Mouse (Mus musculus): ENCODE results near the gene Clec12a. TPM values are rescaled to one million over a fixed set of nuclear protein-coding genes. Genes with fewer than 3 reads are reported as not detected.

Clec12a gene
- polyA plus RNA-seq, 1 experiment from 2014 or later: 0.88 TPM

GRCm38 (mm10) chr6:129365959-129366359, 23.5 kb downstream of the Clec12a start:
- 15% methylated on average over 6 of the region's 6 CpGs for WGBS
- peak; percentile 48 for ATAC-seq
- no peaks in the 10 kb centered on the region for H3K4me1 ChIP-seq (ENCODE audit: control insufficient read depth, insufficient read depth, low read length)
- no peaks in the 10 kb centered on the region for H3K9me3 ChIP-seq (ENCODE audit: control insufficient read depth, low read length)
- no peaks in the 10 kb centered on the region for H3K27me3 ChIP-seq (replicated peaks; ENCODE audit: control insufficient read depth, insufficient read depth, low read length)
- H3K9ac ChIP-seq (ENCODE audit: low read depth, low read length): no peak overlapping the region
- no peak overlapping the region for H3K27ac ChIP-seq (ENCODE audit: low read length)
- H3K4me3 ChIP-seq (ENCODE audit: low read length): no peak overlapping the region
- no peak overlapping the region for H3K4me2 ChIP-seq (ENCODE audit: low read depth, low read length)
- H3K36me3 ChIP-seq (ENCODE audit: control insufficient read depth, insufficient read depth, low read length): no peaks in the 10 kb centered on the region

GRCm38 (mm10) chr6:129369374-129370132, 27.1 kb downstream of the Clec12a start:
- Histone ChIP-seq H3K27me3 (replicated peaks; ENCODE audit: control insufficient read depth, insufficient read depth, low read length) (no peaks in the 10 kb centered on the region), H3K9me3 (ENCODE audit: control insufficient read depth, low read length) (no peaks in the 10 kb centered on the region), H3K4me2 (ENCODE audit: low read depth, low read length) (no peak overlapping the region), H3K27ac (ENCODE audit: low read length) (no peak overlapping the region), H3K4me3 (ENCODE audit: low read length) (no peak overlapping the region), H3K36me3 (ENCODE audit: control insufficient read depth, insufficient read depth, low read length) (no peaks in the 10 kb centered on the region), H3K9ac (ENCODE audit: low read depth, low read length) (no peak overlapping the region), H3K4me1 (ENCODE audit: control insufficient read depth, insufficient read depth, low read length) (no peaks in the 10 kb centered on the region)
- ATAC-seq: no peak
- 71% methylated on average over 7 of the region's 7 CpGs for WGBS

GRCm38 (mm10) chr6:129374937-129375471, 32.5 kb downstream of the Clec12a start:
- Histone ChIP-seq H3K4me2 (ENCODE audit: low read depth, low read length) (no peak overlapping the region), H3K4me1 (ENCODE audit: control insufficient read depth, insufficient read depth, low read length) (no peaks in the 10 kb centered on the region), H3K9ac (ENCODE audit: low read depth, low read length) (no peak overlapping the region), H3K9me3 (ENCODE audit: control insufficient read depth, low read length) (no peaks in the 10 kb centered on the region), H3K36me3 (ENCODE audit: control insufficient read depth, insufficient read depth, low read length) (no peaks in the 10 kb centered on the region), H3K27ac (ENCODE audit: low read length) (no peak overlapping the region), H3K27me3 (replicated peaks; ENCODE audit: control insufficient read depth, insufficient read depth, low read length) (no peaks in the 10 kb centered on the region), H3K4me3 (ENCODE audit: low read length) (no peak overlapping the region)
- ATAC-seq: peak; percentile 89
- 41% methylated on average over 2 of the region's 2 CpGs for WGBS

GRCm38 (mm10) chr6:129380454-129380853, 38.0 kb downstream of the Clec12a start:
- ATAC-seq: no peak
- H3K4me2 ChIP-seq (ENCODE audit: low read depth, low read length): no peak overlapping the region
- no peak overlapping the region for H3K9ac ChIP-seq (ENCODE audit: low read depth, low read length)
- 64% methylated on average over 4 of the region's 4 CpGs for WGBS
- H3K4me1 ChIP-seq (ENCODE audit: control insufficient read depth, insufficient read depth, low read length): no peaks in the 10 kb centered on the region
- no peaks in the 10 kb centered on the region for H3K27me3 ChIP-seq (replicated peaks; ENCODE audit: control insufficient read depth, insufficient read depth, low read length)
- H3K36me3 ChIP-seq (ENCODE audit: control insufficient read depth, insufficient read depth, low read length): no peaks in the 10 kb centered on the region
- no peak overlapping the region for H3K27ac ChIP-seq (ENCODE audit: low read length)
- no peaks in the 10 kb centered on the region for H3K9me3 ChIP-seq (ENCODE audit: control insufficient read depth, low read length)
- H3K4me3 ChIP-seq (ENCODE audit: low read length): no peak overlapping the region

- Histone ChIP-seq H3K27ac (ENCODE audit: low read length) (no peak overlapping the region), H3K9me3 (ENCODE audit: control insufficient read depth, low read length) (no peaks in the 10 kb centered on the region), H3K4me2 (ENCODE audit: low read depth, low read length) (no peak overlapping the region), H3K9ac (ENCODE audit: low read depth, low read length) (no peak overlapping the region), H3K4me3 (ENCODE audit: low read length) (no peak overlapping the region), H3K4me1 (ENCODE audit: control insufficient read depth, insufficient read depth, low read length) (no peaks in the 10 kb centered on the region), H3K27me3 (replicated peaks; ENCODE audit: control insufficient read depth, insufficient read depth, low read length) (no peaks in the 10 kb centered on the region), H3K36me3 (ENCODE audit: control insufficient read depth, insufficient read depth, low read length) (no peaks in the 10 kb centered on the region)
- peak; percentile 58 for ATAC-seq
- 37% methylated on average over 1 of the region's 1 CpGs for WGBS
Measured at GRCm38 (mm10) chr6:129381736-129382135, 39.2 kb downstream of the Clec12a start.

GRCm38 (mm10) chr6:129383466-129383865, 41.0 kb downstream of the Clec12a start:
- H3K4me2 ChIP-seq (ENCODE audit: low read depth, low read length): no peak overlapping the region
- no peaks in the 10 kb centered on the region for H3K9me3 ChIP-seq (ENCODE audit: control insufficient read depth, low read length)
- no peak overlapping the region for H3K27ac ChIP-seq (ENCODE audit: low read length)
- no peaks in the 10 kb centered on the region for H3K4me1 ChIP-seq (ENCODE audit: control insufficient read depth, insufficient read depth, low read length)
- 48% methylated on average over 3 of the region's 3 CpGs for WGBS
- ATAC-seq: peak; percentile 87
- H3K9ac ChIP-seq (ENCODE audit: low read depth, low read length): no peak overlapping the region
- no peaks in the 10 kb centered on the region for H3K27me3 ChIP-seq (replicated peaks; ENCODE audit: control insufficient read depth, insufficient read depth, low read length)
- H3K36me3 ChIP-seq (ENCODE audit: control insufficient read depth, insufficient read depth, low read length): no peaks in the 10 kb centered on the region
- H3K4me3 ChIP-seq (ENCODE audit: low read length): no peak overlapping the region

- Histone ChIP-seq H3K27me3 (replicated peaks; ENCODE audit: control insufficient read depth, insufficient read depth, low read length) (no peaks in the 10 kb centered on the region), H3K4me3 (ENCODE audit: low read length) (no peak overlapping the region), H3K27ac (ENCODE audit: low read length) (no peak overlapping the region), H3K36me3 (ENCODE audit: control insufficient read depth, insufficient read depth, low read length) (no peaks in the 10 kb centered on the region), H3K9me3 (ENCODE audit: control insufficient read depth, low read length) (no peaks in the 10 kb centered on the region), H3K4me2 (ENCODE audit: low read depth, low read length) (no peak overlapping the region), H3K9ac (ENCODE audit: low read depth, low read length) (no peak overlapping the region), H3K4me1 (ENCODE audit: control insufficient read depth, insufficient read depth, low read length) (no peaks in the 10 kb centered on the region)
- WGBS: 81% methylated on average over 4 of the region's 4 CpGs
- ATAC-seq: no peak
Measured at GRCm38 (mm10) chr6:129385000-129385399, 42.5 kb downstream of the Clec12a start.

- no peak within 1 kb of the TSS for H3K27ac ChIP-seq (ENCODE audit: low read length)
- no peaks in the 10 kb centered on the region for H3K27me3 ChIP-seq (replicated peaks; ENCODE audit: control insufficient read depth, insufficient read depth, low read length)
- no peak within 1 kb of the TSS for H3K4me3 ChIP-seq (ENCODE audit: low read length)
- H3K9me3 ChIP-seq (ENCODE audit: control insufficient read depth, low read length): no peaks in the 10 kb centered on the region
- no peak within 1 kb of the TSS for H3K4me2 ChIP-seq (ENCODE audit: low read depth, low read length)
- no peaks in the 10 kb centered on the region for H3K36me3 ChIP-seq (ENCODE audit: control insufficient read depth, insufficient read depth, low read length)
- 66% methylated on average over 2 of the region's 2 CpGs for WGBS
- no peaks in the 10 kb centered on the region for H3K4me1 ChIP-seq (ENCODE audit: control insufficient read depth, insufficient read depth, low read length)
- ATAC-seq: no peak
- H3K9ac ChIP-seq (ENCODE audit: low read depth, low read length): no peak within 1 kb of the TSS
Measured at GRCm38 (mm10) chr6:129385774-129386173, 43.3 kb downstream of the Clec12a start, which contains the start of gene Clec12b. Gene Clec12b, minus strand, starts transcription at chr6:129385874.

GRCm38 (mm10) chr6:129393087-129393720, 50.7 kb downstream of the Clec12a start:
- ATAC-seq: no peak
- no peaks in the 10 kb centered on the region for H3K9me3 ChIP-seq (ENCODE audit: control insufficient read depth, low read length)
- H3K4me3 ChIP-seq (ENCODE audit: low read length): no peak overlapping the region
- H3K9ac ChIP-seq (ENCODE audit: low read depth, low read length): no peak overlapping the region
- no peak overlapping the region for H3K4me2 ChIP-seq (ENCODE audit: low read depth, low read length)
- no peaks in the 10 kb centered on the region for H3K36me3 ChIP-seq (ENCODE audit: control insufficient read depth, insufficient read depth, low read length)
- H3K4me1 ChIP-seq (ENCODE audit: control insufficient read depth, insufficient read depth, low read length): no peaks in the 10 kb centered on the region
- no peaks in the 10 kb centered on the region for H3K27me3 ChIP-seq (replicated peaks; ENCODE audit: control insufficient read depth, insufficient read depth, low read length)
- no peak overlapping the region for H3K27ac ChIP-seq (ENCODE audit: low read length)
- 19% methylated on average over 2 of the region's 2 CpGs for WGBS

All from intestine, embryonic 16.5 days (tissue).